Mouse (Mus musculus): Measurements from ENCODE around the gene Hinfp.
"Not testable (repeated sequence)": the region's sequence is repeated elsewhere in the genome, so short reads cannot be mapped to it uniquely, and the experiment has no call there.

Hinfp gene

DNA sequence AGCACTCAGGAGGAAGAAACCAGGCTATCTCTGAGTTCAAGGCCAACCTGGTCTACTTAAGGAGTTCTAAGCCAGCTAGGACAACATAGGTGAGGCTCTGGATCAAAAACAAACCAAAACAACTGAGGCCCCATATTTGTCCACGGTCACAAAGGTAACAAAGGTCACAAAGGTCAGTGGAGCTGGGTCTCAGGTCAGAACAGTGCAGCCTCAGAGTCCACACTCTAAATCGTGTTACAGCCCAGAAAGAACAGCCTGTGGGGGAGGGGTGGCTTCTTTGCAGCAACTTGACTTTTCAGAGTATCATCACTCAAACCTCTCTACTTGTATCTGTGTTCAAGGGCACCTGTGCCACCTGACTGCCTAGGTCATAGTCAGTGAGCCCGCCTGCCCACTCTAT lies 4.3 kb upstream of the Hinfp start:
- DNase-seq = no peak

DNA sequence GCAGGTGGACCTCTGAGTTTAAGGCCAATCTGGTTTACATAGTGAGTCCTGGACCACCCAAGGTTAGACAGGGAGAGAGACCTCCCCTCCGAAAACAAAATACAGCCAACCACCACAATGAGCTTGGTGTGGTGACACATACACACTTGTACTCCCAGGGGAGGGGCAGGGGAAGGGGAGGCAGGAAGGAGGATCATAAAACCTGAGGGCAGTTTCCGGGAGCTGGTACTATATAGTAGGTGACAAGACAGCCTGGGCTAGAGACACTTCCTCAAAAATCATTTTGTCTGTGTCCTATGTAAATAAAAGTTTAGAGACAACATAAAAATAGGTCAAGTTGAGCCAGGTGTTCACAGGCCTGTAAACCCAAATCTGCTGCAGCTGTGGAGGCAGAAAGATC lies 1.8 kb upstream of the Hinfp start:
- peak; percentile 89 for DNase-seq

- DNase-seq = peak; percentile 89
Observed at GRCm38 (mm10) chr9:44306532-44306931, 1.1 kb upstream of the Hinfp start.

DNA sequence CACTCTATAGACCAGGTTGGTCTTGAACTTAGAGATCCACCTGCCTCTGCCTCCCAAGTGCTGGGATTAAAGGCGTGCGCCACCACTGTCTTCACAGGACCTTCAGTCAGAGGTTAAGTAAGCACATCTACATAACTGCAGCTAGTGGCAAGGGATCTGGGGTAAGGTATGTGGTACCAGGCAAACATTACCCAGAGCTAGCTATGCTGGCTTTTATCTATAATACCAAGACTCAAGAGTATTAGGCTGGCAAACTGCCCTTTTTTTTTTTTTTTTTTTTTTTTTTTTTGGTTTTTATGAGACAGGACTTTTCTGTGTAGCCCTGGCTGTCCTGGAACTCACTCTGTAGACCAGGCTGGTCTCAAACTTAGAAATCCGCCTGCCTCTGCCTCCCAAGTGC lies 5.5 kb downstream of the Hinfp start:
- not testable (repeated sequence) for DNase-seq

DNA sequence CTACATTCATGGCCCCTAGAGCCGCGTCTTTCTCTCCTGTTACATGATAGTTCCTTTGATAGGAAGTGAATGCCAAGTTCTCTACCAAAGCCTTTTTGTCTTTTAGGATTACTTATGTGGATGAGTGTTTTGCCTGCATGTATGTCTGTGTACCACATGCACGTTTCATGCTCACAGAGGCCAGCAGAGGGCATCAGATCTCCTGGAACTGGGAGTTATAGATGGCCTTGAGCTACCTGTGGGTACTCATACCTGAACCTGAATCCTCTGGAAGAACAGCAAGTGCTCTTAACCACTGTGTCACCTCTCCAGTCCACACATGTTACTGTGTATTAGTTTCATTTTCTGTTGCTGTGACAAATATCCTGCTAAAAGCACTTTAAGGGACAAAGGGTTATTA lies 13.0 kb downstream of the Hinfp start:
- DNase-seq = peak; percentile 91

DNA sequence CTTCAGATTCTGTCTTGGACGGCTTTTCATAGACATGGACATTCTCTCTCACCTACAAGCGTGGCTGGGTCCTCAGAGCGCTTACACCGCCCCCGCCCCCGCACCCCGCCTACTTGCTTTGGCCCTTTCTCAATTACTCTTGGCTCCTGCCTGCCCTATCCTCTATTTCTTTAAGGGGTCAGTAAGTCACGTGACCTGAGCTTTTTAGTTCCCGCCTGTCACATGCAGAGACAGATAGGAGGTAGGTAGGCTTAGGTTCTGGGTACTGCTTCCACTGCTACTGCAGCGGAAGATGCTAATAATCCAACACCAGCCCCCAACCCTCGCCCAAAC lies 16.5 kb downstream of the Hinfp start:
- DNase-seq = no peak

GRCm38 (mm10) chr9:44288076-44288958 lies 17.2 kb downstream of the Hinfp start, which contains the start of gene Abcg4:
Gene Abcg4 (minus strand): TSS chr9:44288615.
- DNase-seq = peak; percentile 92

GRCm38 (mm10) chr9:44287401-44288075 lies 17.9 kb downstream of the Hinfp start:
- peak; percentile 92 for DNase-seq

GRCm38 (mm10) chr9:44287003-44287400 lies 18.5 kb downstream of the Hinfp start:
- DNase-seq = no peak

DNA sequence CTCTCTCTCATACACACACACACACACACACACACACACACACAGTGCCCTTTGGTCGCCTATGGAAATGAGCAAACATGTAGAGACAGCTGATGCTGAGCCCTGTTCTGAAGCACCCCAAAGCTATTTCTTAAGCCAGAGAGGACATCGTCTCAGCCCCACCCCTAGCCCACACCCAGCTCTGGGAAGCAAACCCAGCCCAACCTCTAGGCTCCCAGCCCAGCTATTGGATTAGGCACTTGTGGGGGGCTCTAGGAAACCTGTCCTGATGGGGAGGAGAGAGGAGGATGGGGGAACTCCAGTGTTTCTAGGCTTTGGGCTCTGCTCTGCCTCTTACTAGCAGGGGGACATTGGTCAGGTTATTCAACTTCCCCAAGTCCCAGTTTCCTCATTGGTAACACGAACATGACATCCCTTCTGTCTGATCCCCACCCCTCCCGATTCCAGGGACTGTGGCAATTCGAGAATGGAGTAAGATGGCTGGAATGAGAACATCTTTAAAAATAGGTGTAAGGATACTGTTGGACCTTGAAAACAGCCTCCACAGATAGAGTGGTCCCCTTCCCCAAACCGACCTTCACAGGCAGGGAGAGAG lies 19.1 kb downstream of the Hinfp start:
- DNase-seq = peak; percentile 89

- DNase-seq = peak; percentile 94
Observed at GRCm38 (mm10) chr9:44283183-44283582, 22.3 kb downstream of the Hinfp start.

DNA sequence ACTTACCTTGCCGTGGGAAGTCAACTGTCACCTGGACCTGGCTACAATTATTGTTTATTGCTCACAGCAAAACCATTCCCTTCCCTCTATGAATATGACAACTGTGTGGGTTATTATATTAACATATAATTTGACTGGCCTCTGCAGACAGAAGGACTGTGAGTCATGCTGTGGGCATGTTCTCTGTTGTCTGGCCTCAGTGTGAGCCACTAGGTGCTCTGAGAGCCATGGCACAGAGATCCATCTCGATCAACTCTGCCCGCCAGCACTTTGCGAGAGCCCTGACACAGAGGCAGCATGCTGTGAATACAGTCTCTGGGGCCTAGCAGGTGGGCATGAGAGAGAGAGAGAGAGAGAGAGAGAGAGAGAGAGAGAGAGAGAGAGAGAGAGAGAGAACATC lies 35.5 kb downstream of the Hinfp start:
- no peak for DNase-seq

GRCm38 (mm10) chr9:44269077-44269476 lies 36.4 kb downstream of the Hinfp start:
- DNase-seq = no peak

- peak; percentile 91 for DNase-seq
Observed at GRCm38 (mm10) chr9:44268432-44268831, 37.0 kb downstream of the Hinfp start, which contains the start of gene Nlrx1. Gene Nlrx1 (minus strand): TSS chr9:44268599.

DNA sequence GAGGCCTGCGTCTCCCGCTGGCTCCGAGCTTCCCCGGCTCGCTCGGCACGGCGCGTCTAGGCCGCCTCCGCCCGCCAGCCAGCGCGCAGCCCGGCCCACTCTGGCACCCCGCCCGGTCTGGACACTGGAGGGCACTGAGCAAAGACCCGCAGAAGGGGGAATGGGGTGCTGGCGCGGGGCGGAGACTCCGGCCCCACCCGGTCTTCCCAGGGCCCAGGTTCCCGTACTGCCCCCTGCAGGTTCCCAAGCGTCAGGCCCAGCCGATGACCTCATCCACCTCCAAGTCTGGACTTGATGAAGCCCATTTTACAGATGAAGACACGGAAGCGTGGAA lies 37.5 kb downstream of the Hinfp start:
- peak; percentile 99 for DNase-seq

- peak; percentile 93 for DNase-seq
Observed at GRCm38 (mm10) chr9:44267319-44268026, 38.0 kb downstream of the Hinfp start.

DNA sequence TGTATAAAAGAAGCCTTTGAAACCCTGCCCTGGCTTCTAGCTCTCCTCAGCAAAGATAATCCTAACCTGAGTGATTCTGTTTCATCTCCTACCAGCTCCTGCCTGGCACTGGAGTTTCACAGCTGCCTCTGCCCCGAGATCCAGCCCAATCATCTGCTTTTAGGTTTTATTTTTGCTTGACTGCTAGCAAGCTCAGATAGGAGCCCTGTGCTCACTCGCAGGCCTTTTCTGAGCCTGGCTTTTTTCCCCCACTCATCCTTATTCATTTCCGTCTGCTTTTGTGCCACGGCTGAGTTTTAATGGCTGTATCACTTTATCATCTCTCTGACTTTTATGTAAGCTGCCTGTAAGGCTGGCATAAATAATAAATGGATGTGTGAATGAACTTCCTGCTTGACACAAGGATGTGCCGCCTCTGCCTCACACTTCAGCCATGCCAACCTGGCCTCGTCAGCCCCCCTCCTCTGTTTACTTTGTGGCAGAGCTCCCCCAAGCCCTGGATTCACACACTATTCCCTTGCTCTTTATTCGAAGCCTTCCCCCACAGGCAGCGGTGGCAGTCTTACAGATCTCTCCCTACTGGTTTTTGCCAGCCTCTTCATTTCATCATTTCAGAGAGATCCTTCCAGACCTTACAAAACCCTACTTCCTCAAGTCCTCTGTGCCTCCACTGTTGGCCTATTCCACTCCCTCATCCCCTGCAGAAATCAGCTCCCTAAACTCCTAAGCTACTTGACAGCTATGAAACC lies 38.8 kb downstream of the Hinfp start:
- peak; percentile 89 for DNase-seq

DNA sequence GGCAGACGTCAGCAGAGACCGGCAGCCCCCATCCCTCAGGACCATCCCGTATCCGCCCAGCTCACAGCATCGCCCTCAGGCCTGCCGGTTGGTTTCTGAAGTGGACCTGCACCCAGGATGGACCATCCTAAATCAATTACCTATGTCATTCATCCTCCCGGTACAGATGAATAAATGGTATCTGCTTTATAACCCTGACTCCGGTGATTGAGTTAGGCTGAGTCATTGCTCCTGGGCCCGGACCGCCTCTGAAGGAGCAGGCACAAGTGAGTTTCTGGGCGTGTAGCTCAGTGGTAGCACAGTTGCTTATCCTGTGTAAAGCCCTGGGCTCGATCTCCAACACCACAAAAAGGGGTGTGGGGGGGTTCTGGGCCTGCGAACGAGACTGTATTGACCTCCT lies 44.1 kb downstream of the Hinfp start:
- no peak for DNase-seq

- DNase-seq = no peak
Observed at GRCm38 (mm10) chr9:44259014-44259413, 46.5 kb downstream of the Hinfp start.

DNA sequence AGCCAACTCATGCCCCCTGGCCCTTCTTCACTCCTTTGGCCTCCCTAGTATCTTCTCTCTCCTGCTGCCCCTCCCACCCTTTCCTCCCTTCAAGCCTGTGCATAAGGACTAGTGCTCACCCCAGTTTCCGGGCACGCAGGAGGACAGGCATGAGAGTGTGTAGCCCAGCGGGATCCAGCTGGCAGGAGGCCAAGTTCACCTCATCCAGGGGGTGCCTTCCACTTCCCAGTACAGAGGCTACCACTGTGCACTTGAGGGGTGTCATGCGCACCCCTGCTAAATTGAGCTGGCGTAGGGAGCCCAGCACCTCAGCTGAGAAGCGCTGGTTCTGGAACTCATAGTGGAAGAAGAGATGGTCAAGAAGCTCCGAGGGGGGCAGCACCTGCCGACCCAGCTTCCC lies 49.3 kb downstream of the Hinfp start:
- no peak for DNase-seq

DNA sequence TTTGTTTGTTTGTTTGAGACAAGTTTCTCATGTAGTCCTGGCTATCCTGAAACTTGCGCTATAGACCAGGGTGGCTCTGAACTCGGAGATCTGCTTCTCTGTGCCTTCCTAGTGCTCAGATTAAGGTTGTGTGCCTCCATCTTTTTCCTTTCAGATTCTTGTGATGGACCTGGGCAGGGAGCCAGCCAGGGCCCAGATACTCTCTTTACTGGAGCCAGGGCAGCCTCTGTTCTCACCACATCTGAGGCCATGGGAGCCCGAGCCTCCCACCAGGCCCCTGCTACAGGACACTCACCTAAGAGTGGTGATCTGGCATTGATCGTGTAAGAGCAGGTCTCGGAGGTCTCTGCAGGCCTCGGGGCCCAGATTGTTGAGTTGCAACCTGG lies 50.3 kb downstream of the Hinfp start:
- no peak for DNase-seq

DNA sequence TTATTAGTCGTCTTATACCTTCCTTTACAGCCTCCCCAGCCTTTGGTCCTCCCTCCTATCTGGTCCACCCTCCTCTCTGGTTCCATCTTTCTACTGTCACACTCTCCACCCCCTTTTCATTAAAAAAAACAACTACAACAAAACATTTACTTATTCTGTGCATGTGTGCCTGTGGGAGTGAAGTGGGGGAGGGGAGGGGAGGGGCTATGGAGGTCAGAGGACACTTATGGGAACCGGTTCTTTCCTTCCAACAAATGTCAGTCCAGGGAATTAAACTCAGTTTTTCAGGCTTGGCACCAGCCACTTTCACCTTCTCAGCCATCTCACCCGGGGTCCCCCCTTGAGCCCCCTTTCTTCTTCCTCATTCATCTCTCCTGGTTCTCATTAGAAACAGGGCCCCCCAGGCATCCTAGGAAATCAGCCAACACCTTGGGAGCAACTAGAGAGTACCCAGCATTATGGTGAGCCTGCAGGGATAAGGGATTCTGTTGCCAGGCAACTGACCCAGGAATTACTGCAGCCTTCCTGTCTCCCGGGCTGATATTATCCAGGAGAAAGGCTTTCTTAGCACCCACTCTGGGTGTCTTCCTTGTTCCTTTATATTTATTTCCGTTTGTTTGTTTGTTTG lies 50.8 kb downstream of the Hinfp start:
- no peak for DNase-seq

Data from heart, adult 11 months (tissue).